Mouse (Mus musculus) ES-Bruce4 (cell line): ENCODE data around the gene Gpr179. TPM values are rescaled to one million over a fixed set of nuclear protein-coding genes. Genes with fewer than 3 reads are reported as not detected.

Experiments used
- H3K27ac ChIP-seq: 2 replicates; pipeline ENCODE4 v1.5.1; 2012; ENCODE audit warnings: low read length, inconsistent platforms; ENCODE audit not compliant: insufficient read depth
- H3K27me3 ChIP-seq: 2 replicates; pipeline ENCODE4 v1.6.1; 2012; ENCODE audit warnings: mild to moderate bottlenecking, low read length, inconsistent platforms; ENCODE audit not compliant: control insufficient read depth, poor library complexity, insufficient read depth, severe bottlenecking
- H3K36me3 ChIP-seq: 2 replicates; pipeline ENCODE4 v1.6.1; 2012; ENCODE audit warnings: inconsistent platforms, mild to moderate bottlenecking, low read length, moderate library complexity; ENCODE audit not compliant: control insufficient read depth, poor library complexity, insufficient read depth, severe bottlenecking
- H3K4me1 ChIP-seq: one replicate; pipeline ENCODE4 v1.8.1; 2011; ENCODE audit warnings: low read length; ENCODE audit not compliant: control insufficient read depth, insufficient read depth
- H3K4me3 ChIP-seq: 2 replicates; pipeline ENCODE4 v1.5.1; 2011; ENCODE audit warnings: low read depth, mild to moderate bottlenecking, low read length
- H3K9ac ChIP-seq: 2 replicates; pipeline ENCODE4 v1.6.1; 2012; ENCODE audit warnings: low read depth, mild to moderate bottlenecking, inconsistent platforms; ENCODE audit not compliant: poor library complexity, severe bottlenecking
- H3K9me3 ChIP-seq: replicated peaks from 2 replicates; pipeline ENCODE4 v1.6.1; 2012; ENCODE audit warnings: mild to moderate bottlenecking, low read length, inconsistent platforms; ENCODE audit not compliant: control insufficient read depth, poor library complexity, insufficient read depth, severe bottlenecking
- CTCF ChIP-seq: IDR thresholded peaks from one replicate; pipeline ENCODE4 v1.8.1; 2011; ENCODE audit warnings: low read depth, low read length
- EP300 ChIP-seq: IDR thresholded peaks from 2 replicates; pipeline ENCODE4 v1.6.1; 2011; ENCODE audit warnings: low read depth, low read length; ENCODE audit not compliant: insufficient read depth
- POLR2A ChIP-seq: IDR thresholded peaks from one replicate; pipeline ENCODE4 v1.8.1; 2011; ENCODE audit warnings: low read length; ENCODE audit not compliant: insufficient read depth
- polyA plus RNA-seq: library from polyadenylated mRNA; stranded (reverse); fragments of >200 nt; gene quantifications from 2 replicates; pipeline ENCODE4 v1.2.4, GENCODE M21; 2011; ENCODE audit warnings: low read depth; ENCODE audit not compliant: missing spikeins, insufficient read depth, insufficient read length

The Gpr179 gene
- polyA plus RNA-seq, 1 experiment = 0.24 TPM

DNA sequence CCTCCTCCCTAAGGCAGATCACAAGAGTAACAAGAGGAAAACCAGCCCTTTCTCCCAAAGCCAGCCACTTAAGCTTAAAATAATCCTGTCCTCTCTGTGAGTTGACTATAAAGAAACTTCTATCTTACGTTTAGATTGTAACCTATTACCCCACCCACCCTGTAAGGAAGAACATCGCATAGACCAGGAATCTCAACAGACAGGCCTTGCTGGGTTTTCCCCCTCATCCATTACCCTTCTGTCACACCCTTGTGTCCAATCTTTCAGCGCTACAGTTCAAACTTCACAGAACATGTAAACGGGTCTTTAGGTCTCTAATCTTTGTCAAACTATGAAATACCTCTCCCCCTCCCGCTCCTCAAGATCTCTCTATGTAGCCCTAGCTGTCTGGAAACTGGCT, 47.2 kb downstream of the Gpr179 start:
- Histone ChIP-seq H3K9ac (no peak overlapping the region), H3K4me3 (no peak overlapping the region), H3K4me1 (peaks cover 2% of the 10 kb centered on the region), H3K27ac (no peak overlapping the region), H3K27me3 (no peaks in the 10 kb centered on the region), H3K9me3 (no peaks in the 10 kb centered on the region), H3K36me3 (no peaks in the 10 kb centered on the region)
- TF ChIP-seq CTCF = no peak
- no peak for TF ChIP-seq POLR2A
- no peak for TF ChIP-seq EP300

DNA sequence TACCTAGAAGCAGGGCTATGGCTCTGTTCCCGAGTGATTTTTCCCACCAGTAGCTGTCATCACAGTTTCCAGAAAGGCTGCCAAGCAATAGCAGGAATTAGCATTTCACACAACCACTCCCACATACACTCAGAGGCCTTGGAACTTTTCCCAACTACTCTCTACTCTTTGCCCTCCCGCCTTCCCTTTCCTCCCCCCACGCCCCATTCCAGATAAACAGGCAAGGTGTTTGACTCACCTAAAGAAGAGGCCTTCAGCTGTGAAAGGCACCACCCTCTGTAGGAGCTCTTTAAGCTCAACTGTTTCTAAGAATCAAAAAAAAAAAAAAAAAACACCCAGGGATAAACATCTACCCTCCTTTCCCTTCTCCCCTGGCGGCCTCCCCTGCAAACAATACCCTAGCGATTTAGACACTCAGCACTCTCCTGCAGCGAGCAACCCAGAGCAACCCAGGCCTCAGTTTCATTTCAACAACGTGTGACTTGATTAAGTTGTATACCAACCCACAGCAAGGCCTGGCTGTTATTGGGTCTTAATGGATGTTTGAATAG, 49.6 kb downstream of the Gpr179 start:
- Histone ChIP-seq H3K36me3 (no peaks in the 10 kb centered on the region), H3K9ac (peak overlapping the region; percentile 48), H3K9me3 (no peaks in the 10 kb centered on the region), H3K27me3 (no peaks in the 10 kb centered on the region), H3K4me3 (no peak overlapping the region), H3K27ac (peak overlapping the region; percentile 89), H3K4me1 (no peaks in the 10 kb centered on the region)
- no peak for TF ChIP-seq CTCF
- TF ChIP-seq POLR2A = no peak
- TF ChIP-seq EP300 = no peak

DNA sequence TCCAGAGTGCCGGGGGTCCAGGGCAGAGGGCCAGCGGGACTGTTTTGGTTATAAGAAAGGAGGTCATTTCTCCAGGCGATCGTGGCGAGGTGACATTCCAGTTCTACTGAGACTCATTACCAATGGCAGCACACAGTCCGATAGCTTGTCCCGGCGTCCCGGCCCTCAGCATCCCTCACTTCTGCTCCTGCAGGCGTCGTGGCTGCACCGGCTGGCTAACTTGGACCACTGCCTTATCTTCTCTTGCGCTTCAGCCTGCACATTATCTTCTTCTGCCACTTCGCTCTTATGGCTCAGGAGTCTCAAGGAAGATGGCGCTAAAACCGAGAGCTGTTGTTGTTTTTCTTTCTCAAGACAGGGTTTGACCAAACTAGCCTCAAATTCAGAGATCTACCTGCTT, 50.5 kb downstream of the Gpr179 start:
- Histone ChIP-seq H3K4me1 (no peaks in the 10 kb centered on the region), H3K4me3 (no peak overlapping the region), H3K27ac (peak overlapping the region; percentile 89), H3K36me3 (no peaks in the 10 kb centered on the region), H3K27me3 (no peaks in the 10 kb centered on the region), H3K9ac (no peak overlapping the region), H3K9me3 (no peaks in the 10 kb centered on the region)
- TF ChIP-seq POLR2A (no peak), EP300 (no peak), CTCF (no peak)

DNA sequence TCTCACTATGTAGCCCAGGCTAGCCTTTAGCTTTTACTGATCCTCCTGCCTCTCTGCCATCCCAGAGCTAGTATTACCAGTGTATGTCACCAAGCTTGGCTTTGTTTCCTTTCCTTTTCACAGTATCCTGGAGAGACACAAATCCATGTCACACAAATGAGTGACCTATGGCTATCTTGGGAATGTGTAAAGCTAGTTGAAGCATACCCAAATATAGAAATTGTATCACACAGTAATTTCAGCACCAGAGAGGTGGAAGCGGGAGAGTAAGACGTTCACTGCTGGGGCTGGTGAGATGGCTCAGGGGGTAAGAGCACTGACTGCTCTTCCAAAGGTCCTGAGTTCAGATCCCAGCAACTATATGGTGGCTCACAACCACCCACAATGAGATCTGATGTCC, 51.9 kb downstream of the Gpr179 start:
- no peaks in the 10 kb centered on the region for H3K36me3 ChIP-seq
- H3K4me1 ChIP-seq = no peaks in the 10 kb centered on the region
- no peaks in the 10 kb centered on the region for H3K9me3 ChIP-seq
- TF ChIP-seq EP300 = no peak
- TF ChIP-seq CTCF = no peak
- H3K9ac ChIP-seq = no peak overlapping the region
- no peak overlapping the region for H3K4me3 ChIP-seq
- H3K27me3 ChIP-seq = no peaks in the 10 kb centered on the region
- H3K27ac ChIP-seq = no peak overlapping the region

DNA sequence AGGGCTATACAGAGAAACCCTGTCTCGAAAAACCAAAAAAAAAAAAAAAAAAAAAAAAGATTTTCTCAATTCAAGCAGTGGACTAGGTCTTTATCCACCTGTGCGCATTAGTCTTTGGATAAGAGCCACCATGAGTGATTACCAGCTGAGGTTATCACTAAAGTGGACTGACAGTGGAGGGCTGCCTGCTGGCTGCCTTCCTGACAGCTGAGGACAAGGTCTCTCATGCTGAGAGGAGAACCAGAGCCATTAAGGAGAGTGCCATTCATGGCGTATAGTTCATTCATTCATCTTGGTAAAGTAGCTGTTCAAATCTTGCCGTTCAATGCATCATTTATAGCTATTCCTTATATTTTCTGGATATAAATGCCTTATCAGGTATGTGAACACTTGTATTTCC, 55.3 kb downstream of the Gpr179 start:
- no peak overlapping the region for H3K9ac ChIP-seq
- H3K9me3 ChIP-seq = no peaks in the 10 kb centered on the region; the same call in 1 of the 2 replicates
- H3K4me1 ChIP-seq = no peaks in the 10 kb centered on the region
- no peak overlapping the region for H3K4me3 ChIP-seq
- no peak overlapping the region for H3K27ac ChIP-seq
- TF ChIP-seq CTCF (no peak), EP300 (no peak), POLR2A (no peak)
- H3K27me3 ChIP-seq = no peaks in the 10 kb centered on the region
- H3K36me3 ChIP-seq = no peaks in the 10 kb centered on the region

DNA sequence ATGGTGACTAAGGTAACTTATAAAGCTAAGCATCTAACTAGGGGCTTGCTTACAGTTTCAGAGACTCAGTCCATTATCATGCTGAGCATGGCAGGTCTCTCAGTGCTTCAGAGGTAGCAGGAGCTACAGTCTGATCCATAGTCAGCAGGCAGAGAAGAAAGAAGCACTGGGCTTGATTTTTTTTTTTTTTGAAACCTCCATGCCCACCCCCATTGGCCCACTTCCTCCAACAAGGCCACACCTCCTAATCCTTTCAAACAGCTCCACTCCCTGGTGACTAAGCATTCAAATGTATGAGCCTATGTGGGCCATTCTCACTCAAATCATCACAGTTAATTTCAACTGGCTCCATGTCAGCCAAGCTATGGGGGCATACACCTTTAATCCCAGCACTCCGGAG, 59.1 kb downstream of the Gpr179 start:
- H3K4me3 ChIP-seq = no peak overlapping the region

More for the DNA sequence above, 59.1 kb downstream of the Gpr179 start:
- Histone ChIP-seq H3K36me3 (no peaks in the 10 kb centered on the region), H3K27ac (peak overlapping the region; percentile 77), H3K27me3 (no peaks in the 10 kb centered on the region), H3K4me1 (peaks cover 5% of the 10 kb centered on the region), H3K9ac (no peak overlapping the region), H3K9me3 (no peaks in the 10 kb centered on the region; the same call in 1 of the 2 replicates)
- TF ChIP-seq POLR2A (no peak), EP300 (no peak), CTCF (no peak)
